Mouse (Mus musculus) urinary bladder, postnatal 4 days (tissue): ENCODE results near the gene Pithd1.
"Not testable (repeated sequence)": the region's sequence is repeated elsewhere in the genome, so short reads cannot be mapped to it uniquely, and the experiment has no call there.

ENCODE experiments used
- DNase-seq, 2 experiments: peaks; one replicate each; pipeline ENCODE4 v3.0.0; 2021 to 2022; ENCODE audit warnings: low spot score in 2 of 2

Pithd1 gene

DNA sequence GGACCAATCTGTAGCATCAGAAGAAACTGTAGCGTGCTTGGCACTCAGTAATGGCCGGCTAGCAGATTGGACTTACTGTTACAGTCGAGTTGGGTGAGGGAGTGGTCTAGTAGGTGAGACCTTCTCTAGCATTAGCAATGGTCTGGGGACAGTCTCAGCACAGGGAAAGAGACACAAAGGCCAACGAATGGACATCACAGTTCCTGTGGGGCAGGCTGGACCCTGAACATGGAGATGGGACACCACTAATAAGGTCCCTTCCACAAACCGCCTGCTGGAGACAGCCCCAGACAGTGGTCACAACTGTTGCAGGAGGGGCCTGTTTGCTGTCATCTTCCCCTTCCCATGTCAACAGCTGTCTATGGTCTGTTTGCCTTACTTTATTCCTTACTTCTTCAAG is 25.4 kb downstream of the Pithd1 start:
- DNase-seq, result no peak

DNA sequence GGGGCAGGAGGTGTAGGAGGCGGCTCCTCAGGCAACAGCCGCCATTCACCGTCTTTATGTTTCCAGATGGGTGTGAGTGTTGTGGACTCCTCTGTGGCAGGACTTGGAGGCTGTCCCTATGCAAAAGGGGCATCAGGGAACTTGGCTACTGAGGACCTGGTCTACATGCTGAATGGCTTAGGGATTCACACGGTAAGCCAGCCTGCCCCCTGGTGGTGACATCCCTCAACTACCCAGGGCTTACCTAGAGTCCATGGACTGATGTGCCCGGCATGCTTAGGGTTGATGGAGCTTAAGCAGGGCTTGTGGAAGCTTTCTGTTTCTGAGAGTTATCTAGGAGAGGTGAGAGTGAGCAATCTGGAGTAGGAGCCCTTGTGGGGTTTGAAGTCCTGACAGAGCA is 26.3 kb downstream of the Pithd1 start:
- peak in 1 of 2 experiments; percentile 84 for DNase-seq

DNA sequence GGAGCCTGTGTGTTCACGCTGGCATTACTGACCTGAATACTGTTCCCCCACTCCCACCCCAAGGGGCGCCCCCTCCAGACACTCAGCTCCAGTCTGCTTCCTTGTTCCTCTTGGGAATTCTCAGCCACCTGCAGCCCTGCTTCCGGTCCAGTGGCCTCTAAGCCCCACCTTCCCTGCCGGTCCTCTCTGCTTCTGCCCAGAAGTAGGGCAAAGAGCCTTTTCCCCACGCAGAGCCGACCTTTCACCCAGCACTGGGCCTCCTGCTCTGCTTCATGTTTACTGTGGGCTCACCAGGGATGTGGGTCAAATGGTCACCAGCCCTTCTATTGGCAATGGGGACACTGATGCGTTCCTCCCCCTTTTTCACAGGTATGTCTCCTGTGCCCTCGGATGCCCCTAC is 28.7 kb downstream of the Pithd1 start:
- no peak for DNase-seq

DNA sequence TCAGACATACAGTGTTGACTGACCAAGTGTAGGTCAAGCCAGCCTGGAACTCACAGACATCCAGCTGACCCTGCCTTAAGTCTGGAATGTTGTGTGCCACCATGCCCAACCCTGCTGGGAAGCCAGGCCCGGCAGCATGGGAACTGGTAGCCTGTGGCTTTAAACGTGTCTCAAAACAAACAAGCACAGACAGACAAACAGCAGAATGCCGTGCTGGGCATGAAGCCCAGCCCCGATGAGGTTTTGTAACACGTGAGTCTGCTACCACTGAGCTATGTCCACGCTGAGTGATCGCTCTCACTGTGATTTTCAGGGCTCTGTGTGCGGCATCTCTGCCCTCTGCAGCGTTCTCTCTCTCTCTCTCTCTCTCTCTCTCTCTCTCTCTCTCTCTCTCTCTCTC is 31.2 kb downstream of the Pithd1 start:
- DNase-seq, result no peak

DNA sequence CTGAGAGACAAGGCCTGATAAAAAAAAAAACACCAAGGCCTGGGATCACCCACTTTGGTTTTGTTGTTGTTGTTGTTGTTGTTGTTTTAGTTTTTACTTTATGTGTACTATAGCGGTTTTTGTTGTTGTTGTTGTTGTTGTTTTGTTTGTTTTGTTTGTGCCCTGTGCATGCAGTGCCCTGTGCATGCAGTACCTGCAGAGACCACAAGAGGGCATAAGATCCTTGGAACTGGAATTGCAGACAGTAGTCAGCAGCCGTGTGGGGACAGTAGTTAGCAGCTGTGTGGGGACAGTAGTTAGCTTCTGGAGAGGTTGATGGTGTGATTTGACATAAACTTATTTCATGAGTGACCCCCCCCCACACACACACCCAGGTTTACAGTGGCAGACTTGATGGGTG is 32.8 kb downstream of the Pithd1 start:
- DNase-seq, result peak in 1 of 2 experiments; percentile 79

DNA sequence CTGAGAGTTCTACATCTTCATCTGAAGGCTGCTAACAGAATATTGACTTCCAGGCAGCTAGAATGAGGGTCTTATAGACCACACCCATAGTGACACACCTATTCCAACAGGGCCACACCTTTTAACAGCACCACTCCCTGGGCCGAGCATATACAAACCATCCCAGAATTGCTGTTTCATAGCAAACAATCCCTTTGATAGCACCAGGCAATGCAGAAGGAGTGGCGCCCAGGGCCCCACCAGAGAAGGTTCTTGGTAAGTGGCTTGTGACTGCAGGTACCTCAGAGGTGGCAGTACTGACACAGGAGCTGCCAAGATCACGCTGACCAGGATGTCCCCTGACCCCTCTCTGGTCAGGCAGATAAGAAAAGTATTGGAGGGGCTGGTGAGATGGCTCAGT is 33.9 kb downstream of the Pithd1 start:
- DNase-seq, result no peak

DNA sequence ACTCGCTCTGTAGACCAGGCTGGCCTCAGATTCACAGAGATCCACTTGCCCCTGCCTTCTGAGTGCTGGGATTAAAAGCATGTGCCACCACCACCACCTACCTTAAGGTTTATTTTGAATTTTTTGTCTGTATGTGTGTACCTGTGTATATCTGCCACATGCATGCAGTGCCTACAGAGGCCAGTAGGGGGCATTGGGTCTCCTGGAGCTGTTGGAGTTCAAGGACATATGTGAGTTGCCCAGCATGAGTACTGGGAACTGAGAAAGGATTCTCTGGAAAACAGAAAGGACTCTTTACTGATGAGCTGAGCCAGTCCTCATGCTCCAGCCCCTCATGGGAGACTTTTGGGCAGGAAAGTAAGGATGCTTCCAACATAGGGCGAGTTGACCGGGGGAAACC is 35.6 kb downstream of the Pithd1 start:
- DNase-seq, result no peak

DNA sequence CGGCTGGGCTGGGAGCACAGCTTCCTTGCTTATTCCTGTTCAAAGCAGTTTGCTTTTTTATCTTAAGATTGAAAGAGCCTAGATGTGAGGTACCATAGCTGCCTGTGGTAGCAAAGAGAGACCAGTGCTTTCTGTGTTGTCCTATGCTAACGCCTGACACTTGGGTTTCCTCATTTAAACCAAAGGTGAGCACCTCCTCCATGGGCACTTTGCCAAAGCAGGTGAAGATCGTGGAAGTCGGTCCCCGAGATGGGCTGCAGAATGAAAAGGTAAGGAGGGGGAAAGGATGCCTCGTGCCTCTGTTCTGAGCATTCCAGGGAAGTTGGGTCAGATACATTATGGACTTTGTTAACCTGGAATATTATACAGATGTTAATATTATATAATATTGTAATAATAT is 36.7 kb downstream of the Pithd1 start:
- DNase-seq, result no peak

DNA sequence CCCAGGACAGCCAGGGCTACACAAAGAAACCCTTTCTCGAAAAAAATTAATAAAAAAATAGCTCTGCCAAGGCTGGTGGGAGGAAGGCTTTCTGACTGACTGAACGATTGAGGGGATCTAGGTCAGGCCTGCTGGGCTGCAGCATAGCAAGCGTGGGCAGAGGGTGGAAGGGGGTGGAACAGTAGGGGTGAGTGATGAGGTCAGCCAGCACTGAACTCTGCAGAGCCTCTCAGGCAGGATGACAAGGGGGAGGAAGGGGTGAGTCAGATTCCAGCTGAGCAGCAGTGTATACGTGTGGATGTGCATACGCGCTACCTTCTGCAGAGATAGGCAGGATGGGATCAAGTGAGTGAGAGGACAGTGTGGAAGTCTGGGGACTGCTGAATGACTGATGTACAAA is 37.2 kb downstream of the Pithd1 start:
- no peak for DNase-seq

DNA sequence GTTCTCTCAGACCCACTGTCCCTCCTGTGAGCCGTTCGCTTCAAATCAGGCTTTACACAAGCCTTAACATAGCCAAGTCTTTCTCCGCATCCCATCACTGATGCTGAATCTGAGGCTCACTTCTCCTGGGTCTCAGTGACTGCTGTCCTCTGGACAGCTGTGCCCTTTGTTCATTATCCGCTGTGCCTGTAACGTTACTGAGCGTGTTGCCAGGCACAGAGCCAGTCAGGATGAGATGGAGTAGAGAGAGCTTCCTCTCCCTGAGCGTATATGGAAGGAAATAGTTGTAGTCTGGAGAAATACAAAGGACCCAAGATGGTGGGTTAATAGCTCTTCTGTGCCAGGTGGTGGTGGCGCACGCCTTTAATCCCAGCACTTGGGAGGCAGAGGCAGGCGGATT is 37.6 kb downstream of the Pithd1 start:
- no peak for DNase-seq

DNA sequence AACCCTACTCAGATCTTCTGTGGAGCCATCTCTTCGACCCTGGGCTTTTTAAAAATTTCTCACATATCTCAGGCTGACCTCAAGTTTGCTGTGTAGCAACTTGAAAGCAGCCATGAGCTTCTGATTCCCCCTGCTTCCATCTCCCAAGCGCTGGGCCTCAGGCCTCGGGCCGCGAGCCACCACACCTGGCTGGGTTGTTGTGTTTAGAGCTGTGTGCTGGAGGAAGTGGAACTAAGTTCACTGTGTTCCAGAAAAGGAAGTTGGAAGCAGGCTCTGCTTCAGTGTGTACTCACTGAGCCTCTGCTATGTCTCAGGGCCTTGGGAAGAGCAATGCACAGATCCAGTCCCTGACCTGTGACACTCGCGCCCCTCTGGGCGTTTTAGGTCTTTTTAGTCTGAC is 38.9 kb downstream of the Pithd1 start:
- no peak for DNase-seq

DNA sequence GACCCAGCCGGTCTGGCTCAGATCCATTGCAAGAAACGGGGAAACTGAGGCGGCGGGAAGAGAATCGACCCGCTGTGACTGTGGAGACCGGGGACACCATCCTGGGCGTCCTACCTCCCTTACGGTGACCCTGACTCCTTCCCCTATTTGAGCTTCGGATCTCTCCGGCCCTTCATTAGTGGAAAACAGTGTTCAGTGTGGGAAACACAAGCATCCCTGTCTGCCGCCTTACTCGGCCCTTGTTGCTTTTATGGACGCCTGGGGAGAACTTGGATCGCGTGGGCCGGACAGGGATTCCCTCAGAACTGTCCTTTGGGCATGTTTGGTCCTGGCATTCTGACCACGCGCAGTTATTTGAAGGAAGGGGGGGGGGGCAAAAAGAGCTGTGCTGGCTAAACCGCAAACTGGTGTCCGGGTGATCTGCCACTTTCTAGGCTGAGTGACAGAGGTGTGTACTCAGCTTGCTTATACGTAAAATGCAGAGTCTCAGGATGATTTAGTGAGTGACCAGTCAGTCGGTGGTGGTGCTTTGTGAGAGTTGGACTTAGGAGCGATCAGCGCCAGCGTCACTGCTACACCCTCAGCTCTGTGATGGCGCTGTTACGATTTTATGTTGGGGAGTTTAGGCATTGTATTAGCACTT is 40.3 kb downstream of the Pithd1 start:
- no peak for DNase-seq

DNA sequence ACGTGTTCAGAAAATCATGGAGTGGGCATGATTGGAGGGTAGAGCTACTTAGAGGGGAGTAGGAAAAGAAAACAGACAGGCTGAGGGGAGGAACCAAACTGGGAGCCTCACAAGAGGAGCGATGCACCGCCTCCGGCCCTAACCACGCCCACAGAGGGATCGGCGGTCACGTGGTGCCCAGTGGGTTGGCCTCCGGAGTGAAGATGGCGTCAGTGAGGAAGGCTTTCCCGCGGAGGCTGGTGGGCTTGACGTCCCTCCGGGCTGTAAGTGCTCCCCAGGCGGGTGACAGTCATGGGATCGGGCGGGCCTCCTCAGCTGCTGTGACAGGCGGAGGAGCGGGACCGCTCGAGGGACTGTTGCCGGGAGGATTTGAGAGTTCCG is 40.8 kb downstream of the Pithd1 start, which contains the start of gene Hmgcl:
Hmgcl (plus strand) TSS at position 171 of the 381 bp plus-strand sequence.
- DNase-seq, result peak; percentile 90 to 97

DNA sequence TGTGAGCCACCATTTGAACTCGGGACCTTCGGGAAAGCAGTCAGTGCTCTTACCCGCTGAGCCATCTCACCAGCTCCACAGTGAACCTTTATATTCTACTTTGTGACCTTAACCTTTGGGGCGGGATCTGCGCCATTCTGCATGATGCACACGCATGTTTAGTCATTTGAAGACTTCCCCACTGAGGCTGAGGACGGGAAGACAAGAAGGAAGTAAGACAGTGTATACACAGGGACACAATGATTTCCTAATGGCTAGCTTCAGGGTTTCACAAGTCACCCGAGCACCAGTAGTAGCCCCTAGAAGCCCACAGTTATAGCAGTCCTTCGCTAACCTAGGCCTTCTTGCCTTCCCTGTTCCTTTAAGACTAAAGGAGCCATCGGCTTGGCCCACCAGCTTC is 41.4 kb downstream of the Pithd1 start:
- DNase-seq, result no peak

DNA sequence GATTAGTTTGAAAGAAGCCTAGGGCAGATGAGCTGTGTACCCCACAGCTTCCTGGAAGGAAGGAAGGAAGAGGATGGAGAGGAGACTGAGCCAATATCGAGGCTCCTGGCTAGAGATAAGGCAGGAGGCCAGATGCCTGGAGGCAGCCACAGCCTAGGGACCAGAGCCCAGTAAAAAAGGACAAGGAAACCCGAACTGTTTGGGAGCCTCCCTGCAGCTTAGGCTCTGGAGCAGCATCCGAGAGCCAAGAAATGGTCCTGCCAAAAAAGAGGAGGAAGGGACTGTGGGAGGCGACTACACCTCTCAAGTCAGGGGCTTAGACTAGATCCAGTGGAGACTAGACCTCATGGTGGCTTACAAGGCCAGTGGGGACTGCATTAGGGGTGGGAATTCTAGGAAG is 43.7 kb downstream of the Pithd1 start:
- no peak for DNase-seq

DNA sequence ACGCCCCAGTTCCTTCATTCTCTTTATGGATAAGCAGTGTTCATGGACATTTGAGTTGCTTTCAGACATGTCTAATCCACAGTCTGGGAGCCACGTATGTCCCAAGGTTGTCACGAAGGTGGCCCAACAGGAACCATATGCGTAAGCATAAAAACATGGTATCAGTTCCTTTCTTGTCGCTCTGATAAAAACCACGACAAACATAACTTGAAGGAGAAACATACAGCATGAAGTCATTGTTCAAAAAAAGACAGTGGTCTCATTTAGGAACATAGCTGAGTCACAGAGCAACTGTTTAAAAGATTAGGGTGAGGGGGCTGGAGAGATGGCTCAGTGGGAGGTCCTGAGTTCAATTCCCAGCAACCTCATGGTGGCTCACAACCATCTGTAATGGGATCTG is 44.9 kb downstream of the Pithd1 start:
- DNase-seq, result no peak

DNA sequence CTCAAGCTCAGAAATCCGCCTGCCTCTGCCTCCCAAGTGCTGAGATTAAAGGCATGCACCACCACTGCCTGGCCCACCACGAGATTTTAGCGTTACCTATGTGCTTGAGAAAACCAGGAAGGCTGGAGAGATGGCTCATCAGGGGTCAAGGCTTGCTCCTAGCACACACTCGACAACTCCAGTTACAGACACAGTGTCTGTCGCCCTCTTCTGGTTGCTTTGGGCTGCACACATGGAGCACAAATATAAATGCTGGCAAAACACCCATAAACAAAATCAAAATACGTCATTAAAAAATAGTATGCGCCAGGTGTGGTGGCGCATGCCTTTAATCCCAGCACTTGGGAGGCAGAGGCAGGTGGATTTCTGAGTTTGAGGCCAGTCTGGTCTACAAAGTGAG is 46.0 kb downstream of the Pithd1 start:
- not testable (repeated sequence) for DNase-seq

DNA sequence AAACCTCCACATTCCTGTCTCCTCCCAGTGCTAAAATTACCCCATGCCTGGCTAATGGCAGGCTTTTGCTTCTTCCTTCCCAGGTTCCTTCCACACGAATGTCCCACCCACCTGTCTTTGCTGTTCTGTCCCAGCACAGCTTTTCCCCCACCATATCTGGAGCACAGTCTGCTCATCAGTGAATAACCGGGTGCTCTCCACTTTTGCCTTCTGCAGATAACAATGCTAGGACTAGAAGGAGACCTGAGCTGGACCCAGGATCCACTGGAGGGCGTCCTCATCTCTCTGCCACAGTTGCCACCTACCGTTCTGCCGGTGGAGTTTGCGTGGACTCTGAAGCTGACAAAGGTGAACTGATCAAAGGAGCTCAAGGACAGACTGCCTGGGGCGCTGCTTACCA is 48.2 kb downstream of the Pithd1 start:
- DNase-seq, result no peak

DNA sequence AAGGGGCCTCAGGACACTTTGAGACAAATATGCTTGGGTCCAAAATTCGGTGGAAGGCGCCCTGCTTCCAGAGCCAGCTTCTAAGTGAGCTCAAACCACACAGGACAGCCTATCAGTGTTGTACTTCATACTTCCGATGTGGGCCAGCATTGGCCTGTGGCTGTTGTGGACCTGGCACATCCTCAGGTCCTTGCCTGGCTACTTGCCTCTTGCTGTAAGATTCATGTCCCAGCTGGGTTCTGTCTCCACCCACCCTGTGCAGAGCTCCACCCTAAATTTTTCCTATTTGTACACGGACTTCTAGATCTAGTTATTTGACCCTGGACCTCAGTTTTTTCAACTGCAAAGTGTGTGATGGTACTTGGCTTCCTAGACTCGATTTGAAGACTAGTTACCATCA is 51.6 kb downstream of the Pithd1 start:
- no peak for DNase-seq

DNA sequence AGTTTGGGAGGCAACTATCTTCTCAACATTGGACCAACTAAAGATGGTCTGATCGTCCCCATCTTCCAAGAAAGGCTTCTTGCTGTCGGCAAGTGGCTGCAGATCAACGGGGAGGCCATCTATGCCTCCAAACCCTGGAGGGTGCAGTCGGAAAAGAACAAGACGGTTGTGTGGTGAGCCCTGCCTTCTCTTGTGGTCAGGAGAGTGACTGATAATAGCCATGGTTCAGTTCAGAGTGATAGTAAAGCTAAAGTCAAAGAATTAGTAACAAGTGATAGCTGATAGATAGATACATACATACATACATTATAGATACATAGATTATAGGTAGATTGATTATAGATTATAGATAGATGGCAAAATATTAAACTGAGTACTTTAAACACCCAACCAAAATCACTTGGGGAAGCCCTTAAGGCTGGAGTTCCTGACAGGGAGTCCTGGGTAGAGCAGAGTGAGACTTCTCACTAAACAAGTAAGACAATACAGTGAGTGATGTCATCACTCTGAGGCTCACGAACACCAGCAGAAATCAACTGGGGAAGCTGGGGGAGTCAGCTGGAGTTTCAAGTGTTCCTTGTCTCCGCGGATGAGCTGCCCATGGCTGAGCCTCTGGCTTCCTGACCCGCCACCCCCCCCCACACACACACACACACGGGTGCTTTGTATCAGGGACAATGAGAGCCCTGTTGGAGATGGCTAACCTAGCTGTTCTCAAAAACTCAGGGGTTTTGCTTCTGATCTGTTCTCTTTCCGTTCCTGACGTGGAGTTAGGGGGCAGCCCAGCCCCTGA is 52.2 kb downstream of the Pithd1 start:
- DNase-seq, result no peak

DNA sequence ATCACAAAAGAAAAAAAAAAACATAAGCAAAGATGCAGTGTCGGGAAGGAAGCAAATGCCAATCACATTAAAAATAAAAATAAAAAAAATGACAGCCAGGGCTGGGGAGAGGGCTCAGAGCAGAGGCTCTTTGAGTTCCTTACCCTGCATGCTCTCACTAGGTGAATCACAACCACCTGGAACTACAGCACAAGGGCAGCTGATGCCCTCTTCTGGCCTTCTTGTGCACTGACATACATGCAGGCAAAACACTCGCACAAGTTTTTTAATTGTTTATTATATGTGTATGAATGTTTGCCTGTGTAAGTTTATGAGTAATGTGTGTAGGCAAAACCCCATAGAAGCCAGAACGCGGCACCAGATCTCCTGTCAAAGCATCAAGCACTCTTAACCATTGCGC is 55.2 kb downstream of the Pithd1 start:
- no peak for DNase-seq

DNA sequence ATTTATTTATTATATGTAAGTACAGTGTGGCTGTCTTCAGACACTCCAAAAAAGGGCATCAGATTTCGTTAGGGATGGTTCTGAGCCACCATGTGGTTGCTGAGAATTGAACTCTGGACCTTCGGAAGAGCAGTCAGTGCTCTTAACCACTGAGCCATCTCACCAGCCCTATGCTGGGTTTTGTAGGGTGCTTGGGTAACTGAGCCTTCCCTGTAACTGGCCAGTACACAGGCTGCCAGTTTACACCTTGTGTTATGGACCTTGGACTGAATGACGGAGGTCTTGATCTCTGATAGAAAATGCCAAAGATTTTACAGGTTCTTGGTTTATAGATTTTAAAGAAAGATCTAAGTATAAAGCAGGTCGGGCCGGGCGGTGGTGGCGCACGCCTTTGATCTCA is 56.8 kb downstream of the Pithd1 start:
- no peak for DNase-seq

DNA sequence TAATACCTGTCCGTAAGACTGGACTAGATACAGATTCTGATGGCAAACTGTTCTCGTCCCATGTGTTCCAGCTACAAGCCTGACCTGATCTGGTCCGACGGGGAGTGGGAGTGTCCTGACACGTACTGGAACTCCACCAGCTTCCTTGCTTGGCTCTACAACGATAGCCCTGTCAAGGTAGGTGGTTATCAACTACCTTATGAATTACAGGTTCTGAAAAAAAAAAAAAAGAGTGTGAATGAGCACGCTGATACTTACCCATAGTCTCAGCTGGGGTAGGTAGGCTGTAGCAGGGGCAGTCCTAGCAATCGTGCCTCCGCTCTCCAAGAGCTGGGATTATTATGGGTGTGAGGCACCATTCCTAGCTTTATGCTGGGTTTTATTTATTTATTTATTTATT is 57.2 kb downstream of the Pithd1 start:
- DNase-seq, result no peak

DNA sequence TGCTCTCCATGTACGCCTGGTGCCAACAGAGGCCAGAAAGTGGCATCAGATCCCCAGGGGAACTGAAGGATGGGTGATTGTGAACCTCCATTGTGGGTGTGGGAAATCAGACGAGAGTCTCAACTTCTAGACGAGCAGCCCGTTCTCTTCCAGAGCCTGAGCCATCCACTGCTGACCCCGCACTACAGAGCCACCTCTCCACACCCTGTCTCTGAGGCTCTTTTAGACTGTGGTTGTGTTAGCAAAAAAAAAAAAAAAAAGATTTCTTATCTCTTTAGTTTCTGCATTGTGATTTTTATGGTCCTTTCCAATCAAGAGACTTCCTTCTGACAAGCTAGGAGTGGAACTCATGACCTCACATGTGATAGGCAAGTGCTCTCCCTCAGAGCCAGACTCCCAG is 57.7 kb downstream of the Pithd1 start:
- DNase-seq, result no peak
